Mouse (Mus musculus) megakaryocyte, embryonic 14.5 days (primary cell): Measurements from ENCODE around the gene Srebf1.

Experiments
- FLI1 ChIP-seq: IDR thresholded peaks from 2 replicates; pipeline ENCODE4 v1.6.1; 2012; ENCODE audit warnings: low read length, inconsistent platforms, mixed read lengths
- GATA1 ChIP-seq: IDR thresholded peaks from 3 replicates; pipeline ENCODE4 v1.6.1; 2012; ENCODE audit warnings: mixed read lengths, low read length, inconsistent platforms, borderline replicate concordance

DNA sequence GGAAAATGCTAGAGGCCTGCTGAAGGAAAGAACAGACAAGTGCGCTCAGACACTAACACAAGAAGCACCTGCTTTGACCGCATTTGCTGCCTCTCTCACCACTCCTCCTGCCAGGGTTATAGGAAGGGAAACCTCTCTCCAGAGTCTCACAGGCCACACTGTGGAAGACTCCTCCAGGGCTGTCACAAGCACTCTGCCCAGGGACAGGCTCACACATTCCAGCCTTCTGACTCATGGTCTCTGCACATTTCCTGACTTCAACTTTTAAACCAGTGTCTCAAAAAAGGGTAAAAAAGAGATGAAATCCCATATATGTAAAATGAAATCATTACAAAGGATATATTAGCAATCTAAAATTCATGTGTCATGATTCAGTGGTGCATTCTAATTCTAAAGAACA lies 31.2 kb upstream of the Srebf1 start:
- TF ChIP-seq GATA1 (no peak), FLI1 (no peak)
